Mouse (Mus musculus): ENCODE measurements around the gene Nlrp4c. TPM values are rescaled to one million over a fixed set of nuclear protein-coding genes. Genes with fewer than 3 reads are reported as not detected.

Nlrp4c gene
- polyA plus RNA-seq, 1 experiment: 0.04 TPM

DNA sequence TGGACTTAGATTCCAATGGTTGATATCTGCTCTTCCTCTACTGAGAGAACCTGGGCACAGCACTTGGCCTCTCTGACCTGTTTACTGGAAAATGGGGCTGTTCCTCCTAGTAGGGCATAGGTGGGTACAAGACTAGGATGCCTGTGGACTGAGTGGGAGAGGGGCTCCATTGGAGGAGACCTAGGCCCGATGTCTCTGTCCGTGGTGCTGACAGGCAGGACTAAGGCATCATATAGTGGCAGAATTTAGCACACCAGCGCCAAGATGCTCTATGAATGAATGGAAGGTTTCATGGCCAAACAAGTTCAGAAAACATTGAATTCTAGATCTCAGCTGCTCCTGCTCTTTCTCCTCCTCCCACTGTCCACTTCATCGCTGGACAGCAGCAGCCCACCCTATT lies 85.4 kb downstream of the Nlrp4c start:
- TF ChIP-seq MYOG (IDR thresholded peaks at IDR 0.05; ENCODE audit: control insufficient read depth, extremely low read depth, insufficient read length): no peak
- no peak for TF ChIP-seq MYOD1 (IDR thresholded peaks at IDR 0.05; ENCODE audit: control insufficient read depth, insufficient read length, low read depth)
- no peak for TF ChIP-seq CTCF (IDR thresholded peaks at IDR 0.05; ENCODE audit: control insufficient read depth, insufficient read depth, insufficient read length)
- no peak for TF ChIP-seq FOSL1 (IDR thresholded peaks at IDR 0.05; ENCODE audit: insufficient read depth, low read length, poor library complexity, severe bottlenecking)
- no peak for TF ChIP-seq USF1 (IDR thresholded peaks at IDR 0.05; ENCODE audit: low read depth)
- no peak for TF ChIP-seq CEBPB (IDR thresholded peaks at IDR 0.05; ENCODE audit: low read depth)
- no peak for TF ChIP-seq MAX (IDR thresholded peaks at IDR 0.05)
- H3ac ChIP-seq (ENCODE audit: control insufficient read depth, insufficient read length, low read depth): no peak overlapping the region
- no peaks in the 10 kb centered on the region for H3K79me2 ChIP-seq (ENCODE audit: control insufficient read depth, insufficient read depth)
- no peaks in the 10 kb centered on the region for H3K27me3 ChIP-seq (ENCODE audit: control insufficient read depth, insufficient read depth, insufficient read length)
- H3K4me3 ChIP-seq (ENCODE audit: insufficient read depth, poor library complexity, severe bottlenecking): no peak overlapping the region
- H3K36me3 ChIP-seq (ENCODE audit: control insufficient read depth, insufficient read depth): peaks cover 8% of the 10 kb centered on the region
- no peaks in the 10 kb centered on the region for H3K79me3 ChIP-seq (ENCODE audit: low read depth)

DNA sequence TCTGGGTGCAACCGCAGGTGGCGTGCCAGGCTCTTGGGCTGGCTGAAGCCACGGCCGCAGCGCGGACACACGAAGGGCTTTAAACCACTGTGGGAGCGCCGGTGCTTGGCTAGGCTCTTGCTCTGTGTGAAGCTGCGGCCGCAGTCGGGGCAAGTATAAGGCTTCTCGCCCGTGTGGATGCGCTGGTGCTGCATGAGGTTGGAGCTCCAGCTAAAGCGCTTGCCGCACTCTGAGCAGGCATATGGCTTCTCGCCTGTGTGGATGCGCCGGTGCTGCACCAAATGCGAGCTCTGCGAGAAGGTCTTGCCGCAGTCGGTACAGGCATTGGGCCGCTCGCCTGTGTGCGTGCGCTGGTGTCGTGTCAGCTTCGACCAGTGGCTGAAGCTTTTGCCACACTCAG lies 87.7 kb downstream of the Nlrp4c start:
- Histone ChIP-seq H3K27me3 (ENCODE audit: control insufficient read depth, insufficient read depth, insufficient read length) (no peaks in the 10 kb centered on the region), H3K4me3 (ENCODE audit: insufficient read depth, poor library complexity, severe bottlenecking) (no peak overlapping the region), H3K79me3 (ENCODE audit: low read depth) (peaks cover 1% of the 10 kb centered on the region), H3ac (ENCODE audit: control insufficient read depth, insufficient read length, low read depth) (no peak overlapping the region), H3K36me3 (ENCODE audit: control insufficient read depth, insufficient read depth) (peaks cover 8% of the 10 kb centered on the region), H3K79me2 (ENCODE audit: control insufficient read depth, insufficient read depth) (no peaks in the 10 kb centered on the region)
- TF ChIP-seq MYOD1 (IDR thresholded peaks at IDR 0.05; ENCODE audit: control insufficient read depth, insufficient read length, low read depth): no peak
- TF ChIP-seq CTCF (IDR thresholded peaks at IDR 0.05; ENCODE audit: control insufficient read depth, insufficient read depth, insufficient read length): no peak
- no peak for TF ChIP-seq CEBPB (IDR thresholded peaks at IDR 0.05; ENCODE audit: low read depth)
- no peak for TF ChIP-seq MAX (IDR thresholded peaks at IDR 0.05)
- no peak for TF ChIP-seq MYOG (IDR thresholded peaks at IDR 0.05; ENCODE audit: control insufficient read depth, extremely low read depth, insufficient read length)
- TF ChIP-seq USF1 (IDR thresholded peaks at IDR 0.05; ENCODE audit: low read depth): no peak
- no peak for TF ChIP-seq FOSL1 (IDR thresholded peaks at IDR 0.05; ENCODE audit: insufficient read depth, low read length, poor library complexity, severe bottlenecking)

DNA sequence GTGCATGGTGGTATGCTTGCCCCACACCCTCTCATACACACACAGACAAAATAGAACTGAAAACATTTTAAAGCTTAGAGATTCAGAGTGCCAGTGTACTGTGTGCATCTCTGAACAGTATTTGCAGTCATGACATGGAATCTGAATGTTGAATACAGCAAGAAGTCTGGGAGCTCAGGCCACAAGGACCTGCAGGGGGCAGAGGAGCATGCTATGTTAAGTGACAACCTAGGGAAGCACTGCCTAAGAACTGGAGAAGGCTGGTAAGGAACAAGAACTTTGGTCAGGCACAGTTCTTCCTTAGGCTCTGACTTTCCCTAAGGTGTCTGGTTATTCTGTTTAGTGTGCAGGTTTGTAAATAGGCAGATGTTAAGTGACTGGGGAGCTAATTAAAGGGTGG lies 91.5 kb downstream of the Nlrp4c start:
- Histone ChIP-seq H3K4me3 (ENCODE audit: insufficient read depth, poor library complexity, severe bottlenecking) (no peak overlapping the region), H3ac (ENCODE audit: control insufficient read depth, insufficient read length, low read depth) (no peak overlapping the region), H3K27me3 (ENCODE audit: control insufficient read depth, insufficient read depth, insufficient read length) (no peaks in the 10 kb centered on the region), H3K36me3 (ENCODE audit: control insufficient read depth, insufficient read depth) (peaks cover 21% of the 10 kb centered on the region), H3K79me3 (ENCODE audit: low read depth) (peaks cover 3% of the 10 kb centered on the region), H3K79me2 (ENCODE audit: control insufficient read depth, insufficient read depth) (peaks cover 5% of the 10 kb centered on the region)
- TF ChIP-seq CEBPB (IDR thresholded peaks at IDR 0.05; ENCODE audit: low read depth): no peak
- no peak for TF ChIP-seq MAX (IDR thresholded peaks at IDR 0.05)
- TF ChIP-seq USF1 (IDR thresholded peaks at IDR 0.05; ENCODE audit: low read depth): no peak
- no peak for TF ChIP-seq MYOD1 (IDR thresholded peaks at IDR 0.05; ENCODE audit: control insufficient read depth, insufficient read length, low read depth)
- TF ChIP-seq MYOG (IDR thresholded peaks at IDR 0.05; ENCODE audit: control insufficient read depth, extremely low read depth, insufficient read length): no peak
- no peak for TF ChIP-seq CTCF (IDR thresholded peaks at IDR 0.05; ENCODE audit: control insufficient read depth, insufficient read depth, insufficient read length)
- TF ChIP-seq FOSL1 (IDR thresholded peaks at IDR 0.05; ENCODE audit: insufficient read depth, low read length, poor library complexity, severe bottlenecking): no peak

DNA sequence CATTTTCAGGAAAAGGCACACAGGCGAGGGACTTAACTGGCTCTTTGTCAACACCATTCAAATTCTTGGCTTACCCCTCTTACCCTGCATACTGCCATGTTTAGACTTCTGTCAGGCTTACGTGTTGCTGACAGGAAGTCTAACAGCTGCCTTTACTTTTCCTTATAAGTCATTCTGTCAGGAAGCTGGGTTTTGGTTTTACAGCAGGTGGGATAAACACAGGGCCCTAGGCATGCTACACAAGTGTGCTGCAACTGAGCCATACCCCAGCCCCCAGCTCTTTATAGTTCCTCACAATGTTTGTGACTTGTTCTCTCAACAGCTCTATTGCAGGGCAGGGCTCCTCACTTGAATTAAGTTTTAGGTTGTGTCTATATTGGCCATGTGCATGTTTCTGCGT lies 94.3 kb downstream of the Nlrp4c start:
- Histone ChIP-seq H3K4me3 (ENCODE audit: insufficient read depth, poor library complexity, severe bottlenecking) (no peak overlapping the region), H3K79me3 (ENCODE audit: low read depth) (peaks cover 15% of the 10 kb centered on the region), H3ac (ENCODE audit: control insufficient read depth, insufficient read length, low read depth) (no peak overlapping the region), H3K27me3 (ENCODE audit: control insufficient read depth, insufficient read depth, insufficient read length) (no peaks in the 10 kb centered on the region), H3K79me2 (ENCODE audit: control insufficient read depth, insufficient read depth) (peaks cover 26% of the 10 kb centered on the region), H3K36me3 (ENCODE audit: control insufficient read depth, insufficient read depth) (peaks cover 19% of the 10 kb centered on the region)
- no peak for TF ChIP-seq MAX (IDR thresholded peaks at IDR 0.05)
- no peak for TF ChIP-seq USF1 (IDR thresholded peaks at IDR 0.05; ENCODE audit: low read depth)
- TF ChIP-seq FOSL1 (IDR thresholded peaks at IDR 0.05; ENCODE audit: insufficient read depth, low read length, poor library complexity, severe bottlenecking): no peak
- no peak for TF ChIP-seq MYOD1 (IDR thresholded peaks at IDR 0.05; ENCODE audit: control insufficient read depth, insufficient read length, low read depth)
- TF ChIP-seq MYOG (IDR thresholded peaks at IDR 0.05; ENCODE audit: control insufficient read depth, extremely low read depth, insufficient read length): no peak
- TF ChIP-seq CEBPB (IDR thresholded peaks at IDR 0.05; ENCODE audit: low read depth): no peak
- no peak for TF ChIP-seq CTCF (IDR thresholded peaks at IDR 0.05; ENCODE audit: control insufficient read depth, insufficient read depth, insufficient read length)

DNA sequence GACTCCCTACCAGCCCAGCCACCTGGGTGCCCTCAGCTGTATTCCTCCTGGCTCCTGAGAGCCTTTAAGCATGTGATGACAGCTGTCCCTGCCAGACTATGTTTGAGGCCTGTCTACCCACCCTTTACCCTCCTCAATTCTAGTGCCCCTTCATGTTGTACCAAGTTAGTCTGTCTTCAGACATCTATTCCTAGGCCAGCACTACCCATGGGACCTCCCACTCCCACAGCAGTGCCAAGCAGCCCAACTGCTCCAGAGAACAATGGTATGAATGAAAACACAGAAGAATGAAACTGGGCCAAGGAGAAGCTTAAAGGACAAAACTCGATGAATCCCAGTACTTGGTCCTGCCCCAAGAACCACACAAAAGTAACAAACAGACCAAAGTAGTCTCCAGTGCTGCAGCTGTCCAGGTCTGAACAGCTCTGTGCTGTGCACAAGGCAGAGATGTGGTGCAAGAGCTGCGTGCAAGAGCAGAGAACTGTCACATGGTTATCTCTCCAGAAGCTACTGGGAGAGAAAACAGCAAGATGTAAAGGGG lies 99.1 kb downstream of the Nlrp4c start:
- Histone ChIP-seq H3ac (ENCODE audit: control insufficient read depth, insufficient read length, low read depth) (no peak overlapping the region), H3K36me3 (ENCODE audit: control insufficient read depth, insufficient read depth) (peaks cover 15% of the 10 kb centered on the region), H3K27me3 (ENCODE audit: control insufficient read depth, insufficient read depth, insufficient read length) (no peaks in the 10 kb centered on the region), H3K79me3 (ENCODE audit: low read depth) (peaks cover 58% of the 10 kb centered on the region), H3K4me3 (ENCODE audit: insufficient read depth, poor library complexity, severe bottlenecking) (no peak overlapping the region), H3K79me2 (ENCODE audit: control insufficient read depth, insufficient read depth) (peaks cover 74% of the 10 kb centered on the region)
- no peak for TF ChIP-seq CEBPB (IDR thresholded peaks at IDR 0.05; ENCODE audit: low read depth)
- no peak for TF ChIP-seq CTCF (IDR thresholded peaks at IDR 0.05; ENCODE audit: control insufficient read depth, insufficient read depth, insufficient read length)
- TF ChIP-seq FOSL1 (IDR thresholded peaks at IDR 0.05; ENCODE audit: insufficient read depth, low read length, poor library complexity, severe bottlenecking): no peak
- TF ChIP-seq MYOD1 (IDR thresholded peaks at IDR 0.05; ENCODE audit: control insufficient read depth, insufficient read length, low read depth): no peak
- no peak for TF ChIP-seq MAX (IDR thresholded peaks at IDR 0.05)
- TF ChIP-seq USF1 (IDR thresholded peaks at IDR 0.05; ENCODE audit: low read depth): no peak
- no peak for TF ChIP-seq MYOG (IDR thresholded peaks at IDR 0.05; ENCODE audit: control insufficient read depth, extremely low read depth, insufficient read length)
